Mouse (Mus musculus) hindlimb bud, embryonic 11.5 days (tissue): ENCODE measurements at regions not wholly inside any gene's neighbourhood (a gene's known extent, or its start where the extent isn't known, plus 50 kb on each side); places are given as distances from the start of the nearest gene placed in this dataset.

Experiments used
- DNase-seq: peaks from one replicate; pipeline ENCODE4 v3.0.0-alpha.2; 2012; ENCODE audit warnings: low read depth, low spot score; ENCODE audit errors: extremely low spot score

DNA sequence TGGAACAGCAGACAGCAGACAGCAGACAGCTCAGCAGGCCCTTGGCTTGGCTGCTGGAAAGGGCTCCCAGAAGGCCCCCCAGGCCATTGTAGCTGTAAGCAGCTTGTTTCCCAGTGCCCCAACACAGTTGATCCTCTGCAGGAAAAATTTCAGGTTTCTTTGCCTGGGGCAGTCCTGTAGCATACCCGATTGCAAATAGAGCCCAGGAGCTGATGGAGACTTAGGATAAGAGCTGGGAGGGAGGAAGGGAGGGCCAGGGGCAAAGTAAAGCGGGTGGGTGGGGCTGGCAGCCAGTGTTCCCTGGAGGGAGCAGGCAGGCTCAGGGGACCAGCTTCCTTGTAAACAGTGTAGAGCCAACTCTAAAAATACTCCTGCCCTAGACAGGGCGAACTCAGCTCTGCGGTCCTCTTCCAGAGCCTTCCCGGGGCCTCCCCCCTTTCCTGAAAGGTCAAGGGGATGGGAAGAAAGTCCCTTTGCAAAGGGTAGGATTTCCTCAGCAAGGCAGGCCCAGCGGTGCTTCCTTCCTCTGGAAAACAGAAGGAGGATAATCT, 101.8 kb upstream of the Jun start:
- no peak for DNase-seq

GRCm38 (mm10) chr4:95154377-95154776, 102.4 kb upstream of the Jun start:
- no peak for DNase-seq

- DNase-seq: no peak
Observed at GRCm38 (mm10) chr4:95155178-95155577, 103.2 kb upstream of the Jun start.

DNA sequence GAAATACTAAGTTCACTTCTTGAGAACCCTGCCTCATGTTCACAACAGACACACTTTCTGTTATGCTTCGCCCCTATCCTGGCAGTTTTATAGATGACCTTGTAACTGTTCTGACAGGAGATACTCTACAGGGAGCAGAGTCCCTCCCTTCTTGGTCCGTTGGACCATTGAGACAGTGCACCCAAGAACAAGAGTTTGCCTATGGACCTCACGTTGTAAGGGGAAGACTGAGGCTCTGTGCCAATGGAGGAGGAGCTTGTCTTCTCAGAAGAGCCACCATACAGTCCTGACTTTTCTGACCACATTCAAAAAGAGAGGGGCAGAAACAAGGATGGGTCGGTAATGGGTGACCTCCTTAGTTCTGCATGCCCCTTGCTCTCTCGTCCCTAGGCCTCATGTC, 103.8 kb upstream of the Jun start:
- no peak for DNase-seq

GRCm38 (mm10) chr4:95156451-95157271, 104.6 kb upstream of the Jun start:
- DNase-seq: no peak

- DNase-seq: no peak
Observed at GRCm38 (mm10) chr4:95157653-95158430, 105.8 kb upstream of the Jun start.

- no peak for DNase-seq
Observed at GRCm38 (mm10) chr4:95158632-95159424, 106.8 kb upstream of the Jun start.

- DNase-seq: no peak
Observed at GRCm38 (mm10) chr4:95159821-95160220, 107.8 kb upstream of the Jun start.

DNA sequence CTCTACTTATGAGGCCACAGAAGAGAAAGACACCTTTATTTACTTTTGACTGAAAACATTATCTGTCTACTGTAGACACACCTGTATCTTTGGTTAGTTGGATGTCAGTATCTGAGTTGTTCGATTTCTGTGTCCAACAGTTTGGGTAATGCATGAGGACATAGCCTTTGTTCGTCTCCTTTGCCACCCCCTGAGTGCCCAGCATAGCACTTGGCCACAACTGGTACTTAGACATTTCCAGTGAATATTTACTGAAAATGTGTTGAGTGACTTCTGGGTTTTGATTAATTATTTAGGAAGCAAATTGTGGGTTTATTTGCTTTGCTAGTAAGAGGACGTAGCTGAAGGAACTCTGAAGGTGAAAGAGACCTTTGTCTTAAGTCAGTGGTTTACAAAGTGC, 108.4 kb upstream of the Jun start:
- DNase-seq: no peak

- DNase-seq: no peak
Observed at GRCm38 (mm10) chr4:95160912-95161669, 109.1 kb upstream of the Jun start.

- no peak for DNase-seq
Observed at GRCm38 (mm10) chr4:95161670-95162020, 109.6 kb upstream of the Jun start.

DNA sequence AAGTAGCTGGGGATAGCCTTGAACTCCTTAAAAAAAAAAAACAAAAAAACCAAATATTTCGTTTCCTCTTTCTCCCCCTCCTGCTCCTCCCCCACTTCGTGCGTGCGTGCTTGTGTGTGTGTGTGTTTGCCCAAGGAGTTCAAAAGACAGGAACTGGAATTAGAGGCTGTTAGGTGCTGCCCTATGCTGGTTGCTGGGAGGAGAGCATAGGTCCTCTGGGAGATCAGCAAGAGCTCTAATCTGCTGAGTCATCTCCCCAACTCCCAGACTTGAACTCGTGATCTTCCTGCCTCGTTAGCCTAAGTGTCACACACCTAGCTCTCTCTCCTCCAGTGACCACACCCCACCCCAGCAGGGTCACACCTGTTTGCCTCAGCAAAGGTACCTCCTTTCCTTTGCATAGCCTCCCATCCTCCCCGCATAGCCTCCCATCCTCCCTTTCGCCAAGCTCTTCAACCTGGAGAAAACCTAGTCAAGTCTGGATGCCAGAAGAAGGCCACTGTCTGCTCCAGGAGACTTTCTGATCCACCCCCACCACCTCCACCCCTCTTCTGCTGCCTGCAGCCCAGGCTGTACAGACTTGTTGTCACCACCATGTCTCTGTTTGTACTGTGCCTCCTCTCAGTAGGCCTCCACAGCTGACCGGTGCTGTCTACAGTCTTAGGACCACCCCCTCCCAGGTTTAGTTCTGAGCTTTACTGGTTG, 110.5 kb upstream of the Jun start:
- no peak for DNase-seq

- DNase-seq: no peak
Observed at GRCm38 (mm10) chr4:95163403-95163802, 111.4 kb upstream of the Jun start.

DNA sequence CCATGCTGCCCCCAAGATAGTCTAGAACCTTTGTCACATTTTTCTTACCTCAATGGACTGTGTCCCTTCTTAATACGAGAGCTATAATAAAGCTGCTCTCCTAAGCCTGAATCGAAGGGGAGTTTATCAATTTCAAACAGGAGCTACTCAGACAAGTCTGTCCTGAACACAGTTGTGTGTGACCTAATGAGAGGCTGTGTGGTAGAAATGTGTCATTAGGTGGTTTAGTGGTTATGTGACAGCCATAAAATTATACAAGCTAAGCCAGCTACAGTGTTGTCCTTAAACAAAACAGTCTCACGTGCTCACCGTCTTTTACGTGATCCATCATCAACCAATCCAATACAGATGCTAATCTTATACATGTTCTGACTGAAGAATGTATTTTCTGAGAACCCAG, 114.5 kb upstream of the Jun start:
- no peak for DNase-seq

DNA sequence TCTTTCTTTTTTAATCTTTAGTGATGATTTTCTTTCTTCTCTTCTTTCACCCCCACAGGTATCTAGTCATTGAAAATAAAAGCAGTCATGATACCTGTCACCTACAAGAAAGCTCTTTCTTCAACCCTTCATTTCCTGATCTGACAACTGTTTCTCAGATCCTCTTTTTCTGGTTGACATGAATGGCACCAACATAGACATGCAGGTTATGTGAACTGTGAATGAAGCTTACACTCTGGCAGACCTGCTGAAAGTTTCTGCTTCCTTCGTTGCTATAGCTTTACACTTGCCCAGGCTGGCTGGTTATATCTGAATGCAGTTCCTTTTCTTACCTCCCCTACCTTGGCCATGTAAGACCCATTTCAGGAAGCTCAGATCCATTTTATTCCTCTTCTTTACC, 115.2 kb upstream of the Jun start:
- no peak for DNase-seq

DNA sequence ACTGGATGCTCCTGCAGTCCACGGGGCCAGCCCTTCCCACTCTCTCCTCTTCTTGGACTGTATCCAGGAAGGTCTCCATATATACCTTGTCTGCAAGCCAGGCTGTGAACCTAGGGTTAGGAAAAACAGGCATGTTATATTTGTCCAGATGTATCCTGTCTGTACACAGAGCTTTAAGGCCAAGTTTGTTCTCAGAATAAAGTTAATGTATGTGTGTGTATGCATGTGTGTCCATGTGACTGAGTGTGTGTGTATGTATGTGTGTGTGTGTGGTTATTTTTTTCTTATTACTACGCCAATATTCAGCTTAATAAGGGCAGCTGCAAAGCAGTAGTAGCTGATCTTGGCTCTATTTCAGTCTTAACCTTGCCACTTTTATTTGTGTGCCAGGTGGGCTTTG, 117.7 kb upstream of the Jun start:
- no peak for DNase-seq

DNA sequence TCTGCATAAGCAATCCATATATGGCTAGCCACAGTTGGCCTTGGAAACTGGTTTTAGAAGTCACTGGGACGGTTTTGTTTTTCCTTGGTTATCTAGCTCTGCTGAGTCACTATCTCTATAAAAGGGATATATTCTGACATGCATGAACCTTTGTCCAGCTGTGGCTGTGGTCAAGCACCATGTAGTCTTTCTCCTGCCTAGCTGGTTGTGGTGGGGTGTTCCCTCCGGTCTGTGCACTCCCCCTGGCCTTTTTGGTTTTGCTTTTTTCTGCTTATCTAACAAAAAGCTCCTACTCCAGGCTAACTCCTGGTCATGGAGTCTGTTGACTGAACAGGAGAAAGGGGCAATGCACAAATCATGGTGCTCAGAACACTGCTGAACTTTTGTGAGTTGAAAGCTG, 125.7 kb upstream of the Jun start:
- DNase-seq: no peak

GRCm38 (mm10) chr4:95178467-95178866, 126.4 kb upstream of the Jun start:
- DNase-seq: no peak

DNA sequence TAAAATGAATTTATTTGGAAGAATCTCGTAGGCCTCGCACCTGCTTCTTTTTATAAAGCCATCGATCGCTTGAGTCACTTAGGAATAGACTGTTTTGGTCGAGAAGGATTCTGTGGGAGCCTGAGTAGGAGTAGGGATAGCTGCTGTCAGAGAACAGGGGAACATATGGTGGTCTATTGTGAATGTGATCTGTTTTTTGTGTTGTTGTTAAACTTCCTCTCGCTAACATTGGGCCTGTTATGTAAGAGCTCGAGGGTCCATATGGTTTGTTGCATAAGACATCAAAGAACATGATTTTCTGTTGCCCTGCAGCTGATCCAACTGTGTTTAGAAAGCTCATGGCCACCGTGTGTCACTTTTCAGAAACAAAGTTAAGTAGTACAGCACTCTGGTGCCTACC, 126.9 kb upstream of the Jun start:
- no peak for DNase-seq

- no peak for DNase-seq
Observed at GRCm38 (mm10) chr4:95180446-95180845, 128.4 kb upstream of the Jun start.
